Mouse (Mus musculus): ENCODE measurements at regions not wholly inside any gene's neighbourhood (a gene's known extent, or its start where the extent isn't known, plus 50 kb on each side); places are given as distances from the start of the nearest gene placed in this dataset.

GRCm38 (mm10) chr3:117153011-117153473, 184.3 kb upstream of the Palmd start:
- no peaks in the 10 kb centered on the region for H3K36me3 ChIP-seq
- no peaks in the 10 kb centered on the region for H3K27me3 ChIP-seq (replicated peaks)
- H3K27ac ChIP-seq, result no peak overlapping the region
- no peak overlapping the region for H3K4me3 ChIP-seq
- H3K4me1 ChIP-seq, result no peaks in the 10 kb centered on the region
- 46% methylated on average over 2 of the region's 2 CpGs for WGBS (ENCODE audit: insufficient replicate concordance)
- no peak for ATAC-seq
- no peaks in the 10 kb centered on the region for H3K9me3 ChIP-seq (replicated peaks)
- H3K4me2 ChIP-seq, result no peak overlapping the region
- no peak overlapping the region for H3K9ac ChIP-seq

- WGBS (ENCODE audit: insufficient replicate concordance), result 65% methylated on average over 8 of the region's 8 CpGs
- ATAC-seq, result no peak
- H3K27me3 ChIP-seq (replicated peaks), result no peaks in the 10 kb centered on the region
- H3K4me2 ChIP-seq, result no peak overlapping the region
- no peak overlapping the region for H3K9ac ChIP-seq
- no peaks in the 10 kb centered on the region for H3K36me3 ChIP-seq
- no peaks in the 10 kb centered on the region for H3K4me1 ChIP-seq
- peaks cover 4% of the 10 kb centered on the region; the same call in 1 of the 2 replicates for H3K9me3 ChIP-seq (replicated peaks)
- H3K27ac ChIP-seq, result no peak overlapping the region
- H3K4me3 ChIP-seq, result no peak overlapping the region
These were observed 183.6 kb upstream of the Palmd start for GRCm38 (mm10) chr3:117152414-117152813.

GRCm38 (mm10) chr3:117147414-117147813, 178.6 kb upstream of the Palmd start:
- Histone ChIP-seq H3K4me3 (no peak overlapping the region), H3K4me2 (no peak overlapping the region), H3K27me3 (replicated peaks) (no peaks in the 10 kb centered on the region), H3K9me3 (replicated peaks) (peaks cover 5% of the 10 kb centered on the region; the same call in 1 of the 2 replicates), H3K27ac (no peak overlapping the region), H3K36me3 (no peaks in the 10 kb centered on the region), H3K9ac (no peak overlapping the region), H3K4me1 (no peaks in the 10 kb centered on the region)
- WGBS (ENCODE audit: insufficient replicate concordance), result 55% methylated on average over 2 of the region's 2 CpGs
- no peak for ATAC-seq

GRCm38 (mm10) chr3:117139835-117140234, 171.0 kb upstream of the Palmd start:
- Histone ChIP-seq H3K27me3 (replicated peaks) (no peaks in the 10 kb centered on the region), H3K36me3 (no peaks in the 10 kb centered on the region), H3K9me3 (replicated peaks) (no peaks in the 10 kb centered on the region), H3K9ac (no peak overlapping the region), H3K4me1 (no peaks in the 10 kb centered on the region), H3K4me2 (no peak overlapping the region), H3K4me3 (no peak overlapping the region), H3K27ac (no peak overlapping the region)
- 53% methylated on average over 2 of the region's 2 CpGs for WGBS (ENCODE audit: insufficient replicate concordance)
- ATAC-seq, result no peak

GRCm38 (mm10) chr3:117138720-117139119, 169.9 kb upstream of the Palmd start:
- ATAC-seq, result no peak
- H3K27me3 ChIP-seq (replicated peaks), result no peaks in the 10 kb centered on the region
- no peak overlapping the region for H3K27ac ChIP-seq
- H3K9me3 ChIP-seq (replicated peaks), result no peaks in the 10 kb centered on the region
- no peaks in the 10 kb centered on the region for H3K4me1 ChIP-seq
- WGBS (ENCODE audit: insufficient replicate concordance), result 68% methylated on average over 7 of the region's 7 CpGs
- H3K4me2 ChIP-seq, result no peak overlapping the region
- no peaks in the 10 kb centered on the region for H3K36me3 ChIP-seq
- H3K9ac ChIP-seq, result no peak overlapping the region
- no peak overlapping the region for H3K4me3 ChIP-seq

GRCm38 (mm10) chr3:117132897-117133296, 164.1 kb upstream of the Palmd start:
- H3K36me3 ChIP-seq, result no peaks in the 10 kb centered on the region
- H3K27ac ChIP-seq, result no peak overlapping the region
- no peaks in the 10 kb centered on the region for H3K27me3 ChIP-seq (replicated peaks)
- 73% methylated on average over 4 of the region's 4 CpGs for WGBS (ENCODE audit: insufficient replicate concordance)
- no peak overlapping the region for H3K9ac ChIP-seq
- H3K4me3 ChIP-seq, result no peak overlapping the region
- no peak for ATAC-seq
- no peaks in the 10 kb centered on the region for H3K4me1 ChIP-seq
- no peaks in the 10 kb centered on the region for H3K9me3 ChIP-seq (replicated peaks)
- H3K4me2 ChIP-seq, result no peak overlapping the region

- 84% methylated on average over 3 of the region's 3 CpGs for WGBS (ENCODE audit: insufficient replicate concordance)
- no peak for ATAC-seq
- no peaks in the 10 kb centered on the region for H3K9me3 ChIP-seq (replicated peaks)
- no peak overlapping the region for H3K4me2 ChIP-seq
- no peaks in the 10 kb centered on the region for H3K27me3 ChIP-seq (replicated peaks)
- no peak overlapping the region for H3K9ac ChIP-seq
- no peak overlapping the region for H3K27ac ChIP-seq
- no peak overlapping the region for H3K4me3 ChIP-seq
- H3K4me1 ChIP-seq, result no peaks in the 10 kb centered on the region
- no peaks in the 10 kb centered on the region for H3K36me3 ChIP-seq
These were observed 153.4 kb upstream of the Palmd start for GRCm38 (mm10) chr3:117122211-117122610.

- H3K36me3 ChIP-seq, result no peaks in the 10 kb centered on the region
- H3K4me3 ChIP-seq, result no peak overlapping the region
- ATAC-seq, result no peak
- no peaks in the 10 kb centered on the region for H3K4me1 ChIP-seq
- H3K4me2 ChIP-seq, result no peak overlapping the region
- WGBS (ENCODE audit: insufficient replicate concordance), result 50% methylated on average over 13 of the region's 13 CpGs
- no peaks in the 10 kb centered on the region for H3K27me3 ChIP-seq (replicated peaks)
- H3K9ac ChIP-seq, result no peak overlapping the region
- H3K9me3 ChIP-seq (replicated peaks), result no peaks in the 10 kb centered on the region
- H3K27ac ChIP-seq, result no peak overlapping the region
These were observed 151.6 kb upstream of the Palmd start for GRCm38 (mm10) chr3:117120086-117121055.

- no peaks in the 10 kb centered on the region for H3K9me3 ChIP-seq (replicated peaks)
- 54% methylated on average over 5 of the region's 5 CpGs for WGBS (ENCODE audit: insufficient replicate concordance)
- no peak overlapping the region for H3K4me2 ChIP-seq
- no peaks in the 10 kb centered on the region for H3K27me3 ChIP-seq (replicated peaks)
- H3K9ac ChIP-seq, result no peak overlapping the region
- no peaks in the 10 kb centered on the region for H3K4me1 ChIP-seq
- no peak overlapping the region for H3K27ac ChIP-seq
- no peak overlapping the region for H3K4me3 ChIP-seq
- peak; percentile 15; the same call in 1 of the 2 replicates for ATAC-seq
- no peaks in the 10 kb centered on the region for H3K36me3 ChIP-seq
These were observed 150.8 kb upstream of the Palmd start for GRCm38 (mm10) chr3:117119576-117119975.

GRCm38 (mm10) chr3:117117838-117118237, 149.1 kb upstream of the Palmd start:
- WGBS (ENCODE audit: insufficient replicate concordance), result 18% methylated on average over 1 of the region's 1 CpGs
- H3K9ac ChIP-seq, result no peak overlapping the region
- no peak overlapping the region for H3K4me3 ChIP-seq
- H3K4me1 ChIP-seq, result no peaks in the 10 kb centered on the region
- no peak overlapping the region for H3K27ac ChIP-seq
- no peak overlapping the region for H3K4me2 ChIP-seq
- no peaks in the 10 kb centered on the region for H3K27me3 ChIP-seq (replicated peaks)
- no peaks in the 10 kb centered on the region for H3K36me3 ChIP-seq
- no peak for ATAC-seq
- H3K9me3 ChIP-seq (replicated peaks), result no peaks in the 10 kb centered on the region

GRCm38 (mm10) chr3:117116210-117116609, 147.4 kb upstream of the Palmd start:
- ATAC-seq, result no peak
- WGBS (ENCODE audit: insufficient replicate concordance), result 69% methylated on average over 2 of the region's 2 CpGs
- H3K4me3 ChIP-seq, result no peak overlapping the region

GRCm38 (mm10) chr3:117112766-117113165, 144.0 kb upstream of the Palmd start:
- Histone ChIP-seq H3K4me2 (no peak overlapping the region), H3K9me3 (replicated peaks) (no peaks in the 10 kb centered on the region), H3K27ac (no peak overlapping the region), H3K9ac (no peak overlapping the region), H3K4me1 (no peaks in the 10 kb centered on the region), H3K36me3 (no peaks in the 10 kb centered on the region), H3K4me3 (no peak overlapping the region), H3K27me3 (replicated peaks) (no peaks in the 10 kb centered on the region)
- 52% methylated on average over 3 of the region's 3 CpGs for whole genome bisulfite sequencing (ENCODE audit: insufficient replicate concordance)
- ATAC-seq, result no peak

More at GRCm38 (mm10) chr3:117116210-117116609, 147.4 kb upstream of the Palmd start:
- H3K4me2 ChIP-seq, result no peak overlapping the region
- no peaks in the 10 kb centered on the region for H3K27me3 ChIP-seq (replicated peaks)
- H3K4me1 ChIP-seq, result no peaks in the 10 kb centered on the region
- H3K9me3 ChIP-seq (replicated peaks), result no peaks in the 10 kb centered on the region
- H3K9ac ChIP-seq, result no peak overlapping the region
- H3K27ac ChIP-seq, result no peak overlapping the region
- H3K36me3 ChIP-seq, result no peaks in the 10 kb centered on the region

Measured in liver, embryonic 12.5 days (tissue).